Mouse (Mus musculus) thymus, adult 2 months (tissue): ENCODE measurements around the gene Cenpm.

Experiments
- CTCF ChIP-seq: fragments of 200-500 bp; IDR thresholded peaks from 2 replicates; pipeline ENCODE4 v1.5.1; 2012; ENCODE audit warnings: mild to moderate bottlenecking, control low read depth, low read length, moderate library complexity, borderline replicate concordance; ENCODE audit not compliant: control insufficient read depth, poor library complexity, insufficient read depth; ENCODE audit errors: extremely low read depth
- POLR2A ChIP-seq: fragments of 200-500 bp; IDR thresholded peaks from 2 replicates; pipeline ENCODE4 v1.6.1; 2012; ENCODE audit warnings: mild to moderate bottlenecking, low read length, control low read depth, moderate library complexity; ENCODE audit not compliant: control insufficient read depth, poor library complexity, insufficient read depth; ENCODE audit errors: extremely low read depth

DNA sequence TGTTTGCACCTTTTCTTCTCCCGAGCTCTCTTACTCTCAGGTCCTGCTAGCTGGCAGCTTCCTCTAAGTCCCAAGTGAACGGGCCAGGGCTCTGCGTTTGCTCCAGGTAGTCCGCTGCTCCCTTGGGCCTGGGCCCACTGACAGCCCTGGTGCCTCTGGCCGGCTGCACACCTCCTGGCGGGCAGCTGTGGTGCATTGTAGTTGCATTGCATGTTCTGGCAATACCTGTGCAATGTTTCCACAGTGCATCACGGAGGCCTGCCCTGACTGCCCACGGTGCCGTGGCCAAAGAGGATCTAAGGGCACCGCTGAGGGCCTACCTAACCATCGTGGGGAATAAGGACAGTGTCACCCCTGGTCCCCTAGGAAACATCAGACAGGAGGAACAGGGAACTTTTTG, 46.6 kb downstream of the Cenpm start:
- TF ChIP-seq CTCF = no peak
- no peak for TF ChIP-seq POLR2A
